Mouse (Mus musculus): ENCODE data around the gene Sap30bp. TPM values are rescaled to one million over a fixed set of nuclear protein-coding genes. Genes with fewer than 3 reads are reported as not detected.

The Sap30bp gene
- polyA plus RNA-seq, 1 experiment from 2014 or later, result 38.1 TPM

GRCm38 (mm10) chr11:116004186-116004823 lies 71.2 kb downstream of the Sap30bp start:
- 30% methylated on average over 8 of the region's 8 CpGs for WGBS

GRCm38 (mm10) chr11:116004840-116005700 lies 72.0 kb downstream of the Sap30bp start:
- Histone ChIP-seq H3K27me3 (no peaks in the 10 kb centered on the region), H3K4me1 (peaks cover 47% of the 10 kb centered on the region), H3K9me3 (replicated peaks) (no peaks in the 10 kb centered on the region), H3K27ac (replicated peaks) (peak overlapping the region; percentile 85), H3K4me2 (replicated peaks) (peak overlapping the region; percentile 69), H3K9ac (peak overlapping the region; percentile 42), H3K4me3 (replicated peaks) (peak overlapping the region; percentile 40), H3K36me3 (peaks cover 35% of the 10 kb centered on the region)
- 4% methylated on average over 54 of the region's 54 CpGs for WGBS
- ATAC-seq (ENCODE audit: insufficient number of reproducible peaks, low FRiP score, low TSS enrichment, low read depth), result peak; percentile 80

More at GRCm38 (mm10) chr11:116004186-116004823, 71.2 kb downstream of the Sap30bp start:
- Histone ChIP-seq H3K4me1 (peaks cover 50% of the 10 kb centered on the region), H3K4me3 (replicated peaks) (peak overlapping the region; percentile 40), H3K9me3 (replicated peaks) (no peaks in the 10 kb centered on the region), H3K9ac (peak overlapping the region; percentile 42; the same call in 1 of the 2 replicates), H3K27me3 (no peaks in the 10 kb centered on the region), H3K36me3 (peaks cover 28% of the 10 kb centered on the region), H3K4me2 (replicated peaks) (peak overlapping the region; percentile 69), H3K27ac (replicated peaks) (peak overlapping the region; percentile 85)
- ATAC-seq (ENCODE audit: insufficient number of reproducible peaks, low FRiP score, low TSS enrichment, low read depth), result no peak

GRCm38 (mm10) chr11:116005701-116006419 lies 72.8 kb downstream of the Sap30bp start:
- no peak for ATAC-seq (ENCODE audit: insufficient number of reproducible peaks, low FRiP score, low TSS enrichment, low read depth)
- peak overlapping the region; percentile 40 for H3K4me3 ChIP-seq (replicated peaks)
- 58% methylated on average over 9 of the region's 9 CpGs for WGBS

GRCm38 (mm10) chr11:116007095-116007850 lies 74.2 kb downstream of the Sap30bp start:
- H3K9ac ChIP-seq, result no peak overlapping the region
- H3K4me3 ChIP-seq (replicated peaks), result no peak overlapping the region
- H3K4me1 ChIP-seq, result peaks cover 57% of the 10 kb centered on the region
- peaks cover 37% of the 10 kb centered on the region for H3K36me3 ChIP-seq
- ATAC-seq (ENCODE audit: insufficient number of reproducible peaks, low FRiP score, low TSS enrichment, low read depth), result no peak
- H3K9me3 ChIP-seq (replicated peaks), result no peaks in the 10 kb centered on the region
- WGBS, result 86% methylated on average over 28 of the region's 28 CpGs
- H3K4me2 ChIP-seq (replicated peaks), result no peak overlapping the region
- H3K27ac ChIP-seq (replicated peaks), result no peak overlapping the region
- no peaks in the 10 kb centered on the region for H3K27me3 ChIP-seq

More at GRCm38 (mm10) chr11:116005701-116006419, 72.8 kb downstream of the Sap30bp start:
- Histone ChIP-seq H3K27ac (replicated peaks) (peak overlapping the region; percentile 85), H3K27me3 (no peaks in the 10 kb centered on the region), H3K4me2 (replicated peaks) (peak overlapping the region; percentile 69), H3K36me3 (peaks cover 37% of the 10 kb centered on the region), H3K9ac (0 out of 2 replicates have a peak overlapping the region, but pooled peaks have one; percentile 28), H3K4me1 (peaks cover 44% of the 10 kb centered on the region), H3K9me3 (replicated peaks) (no peaks in the 10 kb centered on the region)

GRCm38 (mm10) chr11:116008411-116008810 lies 75.3 kb downstream of the Sap30bp start:
- H3K36me3 ChIP-seq, result peaks cover 37% of the 10 kb centered on the region
- no peak for ATAC-seq (ENCODE audit: insufficient number of reproducible peaks, low FRiP score, low TSS enrichment, low read depth)
- H3K9ac ChIP-seq, result no peak overlapping the region
- no peak overlapping the region for H3K4me3 ChIP-seq (replicated peaks)
- no peaks in the 10 kb centered on the region for H3K27me3 ChIP-seq
- no peak overlapping the region for H3K27ac ChIP-seq (replicated peaks)
- 82% methylated on average over 11 of the region's 11 CpGs for WGBS
- H3K4me1 ChIP-seq, result peaks cover 62% of the 10 kb centered on the region
- H3K4me2 ChIP-seq (replicated peaks), result no peak overlapping the region
- no peaks in the 10 kb centered on the region for H3K9me3 ChIP-seq (replicated peaks)

- Histone ChIP-seq H3K4me2 (replicated peaks) (no peak overlapping the region), H3K27ac (replicated peaks) (no peak overlapping the region), H3K9ac (no peak overlapping the region), H3K27me3 (no peaks in the 10 kb centered on the region), H3K4me1 (peaks cover 61% of the 10 kb centered on the region), H3K9me3 (replicated peaks) (no peaks in the 10 kb centered on the region), H3K4me3 (replicated peaks) (no peak overlapping the region), H3K36me3 (peaks cover 37% of the 10 kb centered on the region)
- ATAC-seq (ENCODE audit: insufficient number of reproducible peaks, low FRiP score, low TSS enrichment, low read depth), result no peak
- 86% methylated on average over 13 of the region's 13 CpGs for whole genome bisulfite sequencing
Measured at GRCm38 (mm10) chr11:116008832-116009375, 75.8 kb downstream of the Sap30bp start.

GRCm38 (mm10) chr11:116009661-116010060 lies 76.6 kb downstream of the Sap30bp start:
- no peak overlapping the region for H3K4me3 ChIP-seq (replicated peaks)
- 95% methylated on average over 11 of the region's 11 CpGs for whole genome bisulfite sequencing
- H3K27me3 ChIP-seq, result no peaks in the 10 kb centered on the region
- no peaks in the 10 kb centered on the region for H3K9me3 ChIP-seq (replicated peaks)
- no peak overlapping the region for H3K4me2 ChIP-seq (replicated peaks)
- peaks cover 53% of the 10 kb centered on the region for H3K4me1 ChIP-seq
- no peak overlapping the region for H3K27ac ChIP-seq (replicated peaks)
- ATAC-seq (ENCODE audit: insufficient number of reproducible peaks, low FRiP score, low TSS enrichment, low read depth), result no peak
- peaks cover 37% of the 10 kb centered on the region for H3K36me3 ChIP-seq
- H3K9ac ChIP-seq, result no peak overlapping the region

GRCm38 (mm10) chr11:116010146-116010545 lies 77.1 kb downstream of the Sap30bp start:
- Histone ChIP-seq H3K27me3 (no peaks in the 10 kb centered on the region), H3K36me3 (peaks cover 37% of the 10 kb centered on the region), H3K4me3 (replicated peaks) (no peak overlapping the region), H3K9ac (no peak overlapping the region), H3K4me1 (peaks cover 48% of the 10 kb centered on the region), H3K9me3 (replicated peaks) (no peaks in the 10 kb centered on the region), H3K27ac (replicated peaks) (no peak overlapping the region), H3K4me2 (replicated peaks) (no peak overlapping the region)
- ATAC-seq (ENCODE audit: insufficient number of reproducible peaks, low FRiP score, low TSS enrichment, low read depth), result no peak
- WGBS, result 88% methylated on average over 8 of the region's 8 CpGs

GRCm38 (mm10) chr11:116010948-116011347 lies 77.9 kb downstream of the Sap30bp start:
- H3K4me1 ChIP-seq, result peaks cover 40% of the 10 kb centered on the region
- no peak overlapping the region for H3K9ac ChIP-seq
- 79% methylated on average over 5 of the region's 5 CpGs for WGBS
- H3K4me3 ChIP-seq (replicated peaks), result no peak overlapping the region
- H3K36me3 ChIP-seq, result peaks cover 37% of the 10 kb centered on the region
- H3K27me3 ChIP-seq, result no peaks in the 10 kb centered on the region
- peak overlapping the region; percentile 94; the same call in 1 of the 2 replicates for H3K27ac ChIP-seq (replicated peaks)
- peak overlapping the region; percentile 62; the same call in 1 of the 2 replicates for H3K4me2 ChIP-seq (replicated peaks)
- H3K9me3 ChIP-seq (replicated peaks), result no peaks in the 10 kb centered on the region
- ATAC-seq (ENCODE audit: insufficient number of reproducible peaks, low FRiP score, low TSS enrichment, low read depth), result no peak

- peaks cover 33% of the 10 kb centered on the region for H3K4me1 ChIP-seq
- H3K27me3 ChIP-seq, result no peaks in the 10 kb centered on the region
- peak overlapping the region; percentile 74 for H3K9ac ChIP-seq
- H3K27ac ChIP-seq (replicated peaks), result peak overlapping the region; percentile 94
- no peak for ATAC-seq (ENCODE audit: insufficient number of reproducible peaks, low FRiP score, low TSS enrichment, low read depth)
- 10% methylated on average over 14 of the region's 14 CpGs for WGBS
- H3K4me3 ChIP-seq (replicated peaks), result peak overlapping the region; percentile 60
- H3K9me3 ChIP-seq (replicated peaks), result no peaks in the 10 kb centered on the region
- H3K36me3 ChIP-seq, result peaks cover 35% of the 10 kb centered on the region
- H3K4me2 ChIP-seq (replicated peaks), result peak overlapping the region; percentile 62
Measured at GRCm38 (mm10) chr11:116011529-116012261, 78.6 kb downstream of the Sap30bp start.

Data from embryonic facial prominence, embryonic 15.5 days (tissue).